Mouse (Mus musculus) thymus, postnatal 10 days (tissue): Measurements from ENCODE around the gene Myo3b.
A peak's percentile ranks its signal among the peaks of the same experiment; 100 is the strongest.
"Not testable (repeated sequence)": the region's sequence is repeated elsewhere in the genome, so short reads cannot be mapped to it uniquely, and the experiment has no call there.

ENCODE experiments used
- DNase-seq, 2 experiments: peaks; one replicate each; pipeline ENCODE4 v3.0.0; 2021; ENCODE audit warnings: low spot score in 2 of 2

Myo3b gene

GRCm38 (mm10) chr2:70038752-70039151 lies at the start of gene Myo3b:
Gene Myo3b (plus strand): TSS chr2:70039126.
- no peak for DNase-seq

- no peak for DNase-seq
These were observed 49.7 kb upstream of the Myo3b start for GRCm38 (mm10) chr2:69989224-69989623.

GRCm38 (mm10) chr2:69990647-69991046 lies 48.3 kb upstream of the Myo3b start:
- DNase-seq, result no peak

GRCm38 (mm10) chr2:69994082-69994736 lies 44.7 kb upstream of the Myo3b start:
- not testable (repeated sequence) for DNase-seq

GRCm38 (mm10) chr2:69994779-69995178 lies 44.1 kb upstream of the Myo3b start:
- no peak for DNase-seq

- no peak for DNase-seq
These were observed 39.7 kb upstream of the Myo3b start for GRCm38 (mm10) chr2:69999097-69999770.

- no peak for DNase-seq
These were observed 38.6 kb upstream of the Myo3b start for GRCm38 (mm10) chr2:70000316-70000715.

- no peak for DNase-seq
These were observed 32.4 kb upstream of the Myo3b start for GRCm38 (mm10) chr2:70006492-70006891.

- DNase-seq, result no peak
These were observed 26.0 kb upstream of the Myo3b start for GRCm38 (mm10) chr2:70012941-70013340.

- no peak for DNase-seq
These were observed 20.7 kb upstream of the Myo3b start for GRCm38 (mm10) chr2:70018236-70018635.

- no peak for DNase-seq
These were observed 14.5 kb upstream of the Myo3b start for GRCm38 (mm10) chr2:70024454-70024853.

GRCm38 (mm10) chr2:70025711-70026110 lies 13.2 kb upstream of the Myo3b start:
- DNase-seq, result no peak

- DNase-seq, result no peak
These were observed 7.5 kb upstream of the Myo3b start for GRCm38 (mm10) chr2:70031472-70031871.

GRCm38 (mm10) chr2:70034895-70035294 lies 4.0 kb upstream of the Myo3b start:
- no peak for DNase-seq

GRCm38 (mm10) chr2:70035358-70035757 lies 3.6 kb upstream of the Myo3b start:
- DNase-seq, result no peak

- peak in 1 of 2 experiments; percentile 42 for DNase-seq
These were observed 1.7 kb upstream of the Myo3b start for GRCm38 (mm10) chr2:70037221-70037620.

GRCm38 (mm10) chr2:70044466-70044865 lies 5.5 kb downstream of the Myo3b start:
- DNase-seq, result no peak

GRCm38 (mm10) chr2:70047868-70048267 lies 8.9 kb downstream of the Myo3b start:
- no peak for DNase-seq

GRCm38 (mm10) chr2:70053803-70054202 lies 14.9 kb downstream of the Myo3b start:
- no peak for DNase-seq

GRCm38 (mm10) chr2:70058201-70058600 lies 19.3 kb downstream of the Myo3b start:
- no peak for DNase-seq

GRCm38 (mm10) chr2:70060359-70061345 lies 21.7 kb downstream of the Myo3b start:
- no peak for DNase-seq

- DNase-seq, result no peak
These were observed 26.2 kb downstream of the Myo3b start for GRCm38 (mm10) chr2:70065116-70065515.
